Mouse (Mus musculus) gastrocnemius, adult 8-10 months (tissue): Measurements from ENCODE around the gene Gm43738. TPM values are rescaled to one million over a fixed set of nuclear protein-coding genes. Genes with fewer than 3 reads are reported as not detected.
A peak's percentile ranks its signal among the peaks of the same experiment; 100 is the strongest.

Source experiments
- DNase-seq, 2 experiments: peaks; one replicate each; pipeline ENCODE4 v3.0.0; 2022; ENCODE audit warnings: low spot score in 2 of 2
- total RNA-seq, 4 experiments: library from RNA; stranded (reverse); gene quantifications; 2 replicates each; pipeline ENCODE4 v1.2.4; 2022

The Gm43738 gene
- not detected for total RNA-seq

DNA sequence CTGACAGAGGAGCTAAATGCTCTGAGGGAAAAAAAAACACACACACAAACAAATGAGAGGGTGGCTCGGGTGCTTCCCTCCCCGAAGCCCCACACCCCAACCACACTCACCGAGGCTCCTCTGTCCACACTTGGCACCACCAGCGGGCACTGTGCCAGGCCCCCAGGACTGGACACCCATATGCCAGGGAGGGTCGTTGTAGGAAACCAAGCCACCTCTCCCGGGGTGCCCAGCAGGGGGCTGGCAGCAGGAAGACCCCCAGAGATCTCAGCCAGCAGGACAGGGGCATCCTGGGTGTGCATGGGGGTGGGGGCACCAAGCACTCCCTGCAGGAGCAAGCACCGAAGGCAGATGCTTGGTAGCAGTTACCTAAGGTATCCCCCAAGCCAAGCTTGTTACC lies at the start of gene Gm43738:
Gm43738 (minus strand) TSS at position 289 of the 400 bp plus-strand sequence.
- peak in 1 of 2 experiments; percentile 18 for DNase-seq

DNA sequence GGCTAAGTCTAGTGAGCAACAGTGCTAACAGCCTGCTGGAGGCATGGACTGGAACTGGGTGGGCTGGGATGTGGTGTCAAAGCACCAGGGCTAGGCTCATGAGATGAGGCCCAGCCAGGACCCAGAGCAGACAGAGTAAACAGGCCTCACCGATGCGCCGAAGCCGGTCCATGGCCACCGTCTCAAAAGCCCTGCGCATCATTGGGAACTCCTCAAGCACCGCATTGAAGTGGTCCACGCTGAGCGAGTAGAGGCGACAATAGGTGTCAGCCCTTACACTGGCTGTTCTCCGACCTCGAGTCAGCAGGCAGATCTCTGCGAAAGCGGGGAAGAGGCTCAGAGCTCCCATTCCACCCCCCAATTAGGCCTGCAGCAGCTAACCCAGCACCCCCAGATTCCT lies 47.7 kb upstream of the Gm43738 start:
- DNase-seq: no peak

DNA sequence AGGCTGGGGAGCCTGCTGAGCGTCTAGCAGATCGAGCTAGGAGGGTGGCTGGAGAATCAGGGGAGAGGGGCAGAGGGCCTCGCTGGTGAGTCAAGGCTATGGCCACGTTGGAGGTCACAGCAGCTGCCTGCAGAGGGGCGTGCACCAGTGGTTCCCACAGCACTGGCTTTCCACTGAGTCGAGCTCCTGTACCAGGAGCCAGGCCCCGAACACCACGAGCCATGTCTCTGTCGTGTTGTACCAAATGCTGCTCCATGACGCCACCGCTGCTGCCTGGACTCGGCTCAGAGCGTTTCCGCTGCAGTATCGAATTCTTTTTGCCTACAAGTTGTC lies 47.0 kb upstream of the Gm43738 start:
- DNase-seq: no peak

DNA sequence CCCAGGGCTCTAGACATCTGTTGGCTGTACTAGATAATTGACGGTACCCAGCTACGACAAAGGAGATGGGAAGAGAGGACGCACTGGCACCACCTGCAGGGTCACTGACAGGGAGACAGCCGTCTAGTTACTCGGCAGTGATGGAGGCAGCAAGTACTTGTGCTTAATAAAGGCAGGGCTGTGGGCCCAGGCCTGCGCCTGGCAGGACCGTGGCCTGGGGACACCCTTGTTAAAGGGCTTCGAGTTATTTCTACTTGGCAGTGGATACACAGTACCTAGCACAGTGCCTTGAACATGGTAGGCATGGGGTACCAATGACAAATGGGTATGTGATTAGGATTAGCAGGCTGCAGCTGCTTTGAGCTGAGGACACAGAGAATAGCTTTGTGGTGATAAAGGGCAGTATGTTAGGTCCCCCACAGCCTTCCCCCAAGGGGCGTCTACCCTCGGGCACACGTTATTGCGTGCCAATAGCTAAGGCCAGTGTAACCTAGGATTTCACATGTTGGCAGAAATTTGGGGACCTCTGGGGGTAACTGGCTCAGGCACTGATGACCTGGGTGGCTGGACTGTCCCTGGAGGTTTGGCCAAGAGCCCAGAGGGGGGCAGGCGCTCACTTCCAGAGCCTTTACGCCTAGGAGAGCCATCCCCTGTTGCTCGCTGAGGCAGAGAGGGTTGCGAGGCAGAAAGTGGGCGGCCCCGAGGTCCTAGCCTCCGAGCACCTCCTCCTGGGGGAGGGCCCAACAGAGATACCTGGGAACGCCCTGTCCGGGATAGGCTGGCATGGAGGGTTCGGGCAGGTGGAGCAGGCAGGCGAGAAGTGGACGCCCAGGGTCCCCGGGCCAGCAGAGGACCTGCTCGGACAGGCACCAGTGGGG lies 46.4 kb upstream of the Gm43738 start:
- DNase-seq: no peak

DNA sequence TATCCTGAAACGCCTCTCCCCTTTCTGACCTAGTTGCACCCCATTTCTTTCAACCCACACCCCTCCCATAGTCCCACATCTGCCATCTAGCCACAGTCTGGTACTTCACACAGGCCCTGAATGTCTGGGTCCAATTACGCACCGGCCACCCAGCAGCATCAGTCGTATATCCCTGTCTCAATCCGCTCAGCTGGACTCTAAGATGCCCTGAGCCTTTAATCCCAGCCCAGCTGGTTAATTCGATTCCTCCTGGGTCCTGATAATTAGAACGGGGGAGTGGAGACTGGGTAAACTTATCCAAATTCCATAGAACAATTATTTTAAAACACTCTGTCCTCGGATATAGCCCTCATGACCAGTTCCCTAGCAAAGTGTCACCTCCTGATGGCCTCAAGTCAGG lies 44.7 kb upstream of the Gm43738 start:
- DNase-seq: no peak

DNA sequence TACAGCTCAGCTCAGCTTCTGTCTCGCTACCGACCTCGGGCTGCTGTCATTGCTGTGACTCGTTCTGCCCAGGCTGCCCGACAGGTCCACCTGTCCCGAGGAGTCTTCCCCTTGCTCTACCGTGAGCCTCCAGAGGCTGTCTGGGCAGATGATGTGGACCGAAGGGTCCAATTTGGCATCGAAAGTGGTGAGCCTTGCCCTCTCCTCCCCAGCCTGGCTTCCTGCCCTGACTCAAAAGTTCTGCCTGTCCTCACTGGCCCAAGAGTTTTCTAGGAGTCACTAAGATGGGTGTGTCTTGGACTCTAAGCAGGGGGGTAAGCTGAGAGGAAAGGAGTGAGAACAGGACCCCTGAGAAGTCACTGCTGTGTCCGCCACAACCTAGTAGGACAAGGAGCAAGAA lies 43.9 kb upstream of the Gm43738 start:
- no peak for DNase-seq

DNA sequence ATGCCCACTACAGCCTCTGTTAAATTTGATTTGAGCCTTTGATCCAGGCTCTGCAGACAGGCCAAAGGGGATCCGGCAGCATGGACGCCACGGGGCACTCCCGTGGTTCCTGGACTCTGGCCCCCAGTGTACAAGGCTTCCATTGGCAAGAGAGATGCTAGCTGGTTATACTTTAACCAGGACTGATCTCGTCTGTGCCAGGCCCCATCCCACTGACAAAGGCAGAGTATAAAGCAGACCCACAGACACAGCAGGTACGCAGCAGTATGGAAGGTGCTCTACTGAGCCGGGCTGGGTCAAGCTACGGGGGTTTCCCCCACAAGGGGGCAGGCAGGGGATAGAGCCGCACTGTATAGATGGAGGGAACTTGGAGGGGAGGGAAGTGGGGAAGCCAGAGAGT lies 35.5 kb upstream of the Gm43738 start:
- DNase-seq: no peak

DNA sequence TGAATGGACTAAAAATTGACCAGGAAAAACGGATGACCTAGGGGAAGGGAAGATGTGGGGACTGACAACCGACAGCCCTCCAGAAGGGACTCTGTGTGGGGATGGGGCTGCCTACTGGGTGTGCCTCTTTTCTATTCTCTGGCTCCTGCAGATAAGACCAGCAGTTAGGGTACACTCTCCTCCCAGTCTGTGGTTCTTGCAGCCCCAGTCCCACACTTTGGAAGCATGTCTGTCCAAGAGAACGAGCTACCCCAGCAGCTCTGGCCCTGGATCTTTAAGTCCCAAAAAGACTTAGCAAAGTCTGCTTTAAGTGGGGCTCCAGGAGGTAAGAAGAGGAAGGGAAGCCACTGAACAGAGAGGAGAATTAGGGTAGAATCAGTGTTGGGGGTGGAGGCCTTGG lies 35.1 kb upstream of the Gm43738 start, which contains the start of gene Pklr:
Pklr (plus strand) TSS at position 185 of the 400 bp plus-strand sequence.
- no peak for DNase-seq

DNA sequence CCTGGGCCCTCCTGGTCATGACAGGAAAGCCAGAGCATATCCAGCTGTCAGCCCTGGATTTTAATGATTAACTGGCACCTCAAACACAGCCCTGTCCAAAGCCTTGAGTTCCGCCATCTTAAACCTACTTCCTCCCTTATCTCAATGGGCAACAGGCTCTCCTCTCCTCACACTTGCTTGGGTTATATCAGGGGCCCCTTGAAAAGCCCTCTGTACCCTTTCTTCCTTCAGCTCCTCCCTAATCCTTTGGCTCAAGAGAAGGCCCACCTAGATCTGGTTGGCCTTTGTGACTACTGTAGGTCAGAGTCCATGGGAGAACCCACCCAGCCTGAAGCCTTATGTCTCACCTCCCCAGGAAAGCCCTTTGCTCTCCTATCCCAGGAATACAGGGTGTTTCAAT lies 32.9 kb upstream of the Gm43738 start:
- no peak for DNase-seq

DNA sequence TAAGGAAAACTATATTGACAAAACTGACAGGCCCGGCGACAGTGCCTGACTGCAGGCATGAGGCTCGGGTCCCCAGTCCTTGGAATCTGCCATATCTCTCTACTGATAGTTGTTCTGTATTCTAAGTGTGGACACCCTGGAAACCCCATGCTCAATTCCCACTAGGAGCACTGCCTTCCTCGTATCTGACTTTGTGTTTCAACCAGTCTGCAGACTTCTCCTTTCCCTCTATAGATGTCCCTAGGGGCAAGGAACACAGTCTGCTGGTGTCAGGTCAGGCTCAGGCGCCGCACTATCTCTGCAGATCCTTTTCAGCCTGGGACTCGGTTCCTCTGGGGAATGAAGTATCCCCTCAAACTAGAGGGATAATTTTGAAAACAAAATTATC lies 32.2 kb upstream of the Gm43738 start:
- no peak for DNase-seq

DNA sequence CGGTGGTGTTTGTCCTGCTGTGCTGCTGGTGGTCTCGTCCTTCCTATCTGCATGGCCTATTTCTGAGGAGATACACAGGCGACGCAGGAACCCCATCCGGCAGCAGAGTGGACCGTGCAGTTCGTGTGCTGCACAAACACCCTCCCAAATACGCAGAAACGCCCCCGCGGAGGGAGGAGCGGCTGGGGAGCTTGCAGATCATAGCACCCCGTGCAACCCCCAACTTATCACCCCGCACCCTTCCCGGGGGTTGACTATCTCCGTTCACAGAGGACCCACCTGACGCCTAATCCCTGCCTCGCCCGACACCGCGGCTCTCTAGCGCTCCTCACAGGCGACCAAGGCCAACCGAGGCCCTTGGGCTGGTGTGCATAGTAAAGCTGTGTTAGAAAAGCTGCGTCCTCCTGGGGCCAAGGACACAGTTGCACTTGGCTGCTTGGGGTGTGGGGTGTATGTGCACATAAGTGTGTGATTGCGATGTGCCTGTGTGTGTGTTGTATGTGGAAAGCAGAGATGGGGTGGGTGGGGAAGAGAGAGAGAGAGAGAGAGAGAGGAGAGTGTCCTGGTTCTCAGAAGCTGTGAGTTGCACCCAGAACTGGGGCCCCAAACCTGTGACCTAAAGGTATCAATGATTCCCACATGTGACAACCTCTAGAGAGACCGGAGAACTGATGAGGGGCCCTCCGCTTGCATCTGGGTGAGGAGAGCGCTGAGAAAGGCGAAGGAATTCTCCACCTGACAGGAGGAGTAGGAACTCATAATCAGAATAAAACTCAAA lies 31.6 kb upstream of the Gm43738 start:
- no peak for DNase-seq

DNA sequence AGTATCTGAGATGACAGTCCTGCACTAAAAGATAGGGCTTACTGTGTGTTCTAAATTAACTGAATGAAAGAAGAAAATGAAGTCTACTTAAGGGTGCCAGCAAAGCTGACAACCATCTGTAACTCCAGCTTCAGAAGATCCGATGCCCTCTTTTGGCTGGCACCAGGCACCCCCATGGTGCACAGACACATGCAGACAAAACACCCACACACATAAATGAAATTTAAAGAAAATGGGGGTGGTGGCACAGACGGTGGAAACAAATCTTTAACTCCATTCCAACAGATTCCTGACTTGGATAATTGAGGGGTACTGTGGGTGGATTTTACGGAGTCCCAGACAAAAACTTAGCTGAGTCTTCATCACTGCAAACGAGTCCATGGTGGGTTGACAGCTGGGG lies 30.9 kb upstream of the Gm43738 start:
- no peak for DNase-seq

DNA sequence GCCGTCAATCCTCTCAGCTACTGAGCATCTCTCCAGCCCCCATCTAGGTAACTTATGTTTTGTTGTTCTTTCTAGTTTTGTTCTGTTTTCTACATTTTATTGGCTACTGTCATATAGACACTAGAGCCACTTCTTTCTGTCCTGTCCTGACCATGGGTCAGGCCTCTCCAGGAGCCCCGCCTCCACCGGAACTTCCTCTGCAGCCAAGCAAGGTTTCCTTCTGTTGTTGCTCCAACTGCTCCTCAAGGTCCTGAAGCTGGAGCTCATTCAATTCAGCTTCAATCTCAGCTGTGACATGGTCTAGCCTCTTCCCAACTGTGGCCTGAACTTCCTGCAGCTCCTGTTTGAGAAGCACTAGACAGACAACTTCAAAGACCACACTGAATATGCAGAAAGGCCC lies 29.0 kb upstream of the Gm43738 start:
- no peak for DNase-seq

DNA sequence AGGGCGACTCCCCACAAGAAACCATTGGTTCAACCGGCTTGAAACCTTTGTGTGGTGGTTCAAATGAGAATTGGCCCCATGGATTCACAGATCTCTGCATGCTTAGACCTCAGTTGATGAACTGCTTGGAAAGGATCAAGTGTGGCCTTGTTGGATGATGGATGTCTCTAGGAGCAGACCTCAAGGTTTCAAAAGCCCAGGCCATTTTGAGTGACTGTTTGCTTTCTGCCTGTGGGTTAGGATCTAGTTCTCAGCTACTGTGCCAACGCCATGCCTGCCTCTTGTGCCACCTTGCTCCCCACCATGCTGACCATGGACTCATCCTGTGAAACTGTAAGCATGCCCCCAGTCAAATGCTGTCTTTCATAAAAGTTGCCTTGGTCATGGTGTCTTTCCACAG lies 25.1 kb upstream of the Gm43738 start:
- DNase-seq: no peak

DNA sequence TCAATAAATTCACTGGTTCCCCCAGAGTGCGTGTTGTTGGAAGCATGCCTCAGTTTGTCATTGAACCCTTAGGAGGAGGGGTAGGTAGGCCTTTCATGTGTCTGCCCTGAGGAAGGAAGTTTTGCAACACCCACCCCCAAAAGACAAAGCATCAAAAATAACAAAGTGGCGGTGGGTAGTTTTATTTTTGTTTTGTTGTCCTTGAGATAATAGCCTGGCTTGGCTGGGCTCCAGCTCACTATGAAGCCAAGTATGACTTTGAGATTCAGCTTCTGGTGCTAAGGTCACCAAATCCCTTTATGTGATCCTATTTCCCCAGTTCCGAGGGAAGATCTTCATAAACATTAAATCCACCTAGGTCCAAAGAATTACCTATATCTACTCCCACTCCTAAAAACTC lies 23.3 kb upstream of the Gm43738 start:
- no peak for DNase-seq

DNA sequence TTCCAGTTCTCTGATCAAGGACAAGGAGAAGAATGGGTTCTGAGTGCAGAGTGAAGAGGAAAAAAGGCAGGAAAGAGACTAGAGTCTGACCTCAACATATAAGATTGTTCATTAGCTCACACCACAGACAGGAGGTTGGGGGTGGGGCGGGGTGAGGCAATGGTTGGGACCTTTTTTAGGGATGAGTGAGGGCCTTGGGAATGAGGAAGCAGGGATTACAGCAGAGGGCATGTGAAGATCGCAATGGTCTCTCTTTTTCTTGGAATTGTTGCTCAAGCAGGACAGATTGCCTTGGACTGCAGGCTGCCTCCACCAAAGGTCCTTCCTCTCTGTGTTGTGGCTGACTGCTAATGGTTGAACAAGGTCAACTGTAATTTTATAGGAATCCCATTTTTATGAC lies 22.4 kb upstream of the Gm43738 start:
- peak; percentile 27 to 32 for DNase-seq

DNA sequence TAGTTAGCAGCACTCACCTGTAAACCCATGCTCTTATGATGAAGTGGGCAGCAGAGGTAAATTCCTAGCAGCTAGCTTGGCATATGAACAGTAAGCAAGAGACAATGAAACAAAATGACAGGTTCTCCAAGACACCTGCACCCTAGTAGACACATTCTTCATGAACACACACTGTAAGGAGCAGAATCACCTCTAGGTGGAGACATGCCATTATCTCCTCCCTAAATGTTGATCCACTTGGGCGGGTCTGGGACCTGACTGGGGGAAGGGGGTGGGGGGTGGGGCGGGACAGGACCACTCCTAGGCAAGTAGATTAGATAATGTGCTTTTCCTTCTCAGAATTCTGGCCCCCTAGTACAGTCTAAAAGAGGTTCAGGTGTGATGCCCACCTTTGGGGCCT lies 14.6 kb upstream of the Gm43738 start:
- DNase-seq: no peak

DNA sequence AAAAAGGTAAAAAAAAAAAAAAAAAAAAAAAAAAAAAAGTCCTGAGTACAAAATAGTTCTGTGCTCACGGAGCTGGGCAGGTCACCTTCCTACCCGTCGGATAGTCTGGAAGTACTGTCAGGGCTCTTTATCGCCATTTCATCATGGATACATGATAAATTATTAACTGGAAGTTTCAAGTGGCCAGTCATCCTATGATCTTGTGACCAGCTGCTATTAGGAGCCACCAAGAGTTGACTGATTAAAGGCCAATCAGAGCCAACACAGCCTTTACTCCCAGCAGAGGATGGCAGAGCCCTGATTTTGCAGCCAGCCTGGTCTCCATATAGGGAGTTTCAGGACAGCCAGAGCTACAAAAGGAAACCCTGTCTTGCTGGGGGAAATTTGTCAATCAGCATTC lies 12.2 kb upstream of the Gm43738 start:
- no peak for DNase-seq

DNA sequence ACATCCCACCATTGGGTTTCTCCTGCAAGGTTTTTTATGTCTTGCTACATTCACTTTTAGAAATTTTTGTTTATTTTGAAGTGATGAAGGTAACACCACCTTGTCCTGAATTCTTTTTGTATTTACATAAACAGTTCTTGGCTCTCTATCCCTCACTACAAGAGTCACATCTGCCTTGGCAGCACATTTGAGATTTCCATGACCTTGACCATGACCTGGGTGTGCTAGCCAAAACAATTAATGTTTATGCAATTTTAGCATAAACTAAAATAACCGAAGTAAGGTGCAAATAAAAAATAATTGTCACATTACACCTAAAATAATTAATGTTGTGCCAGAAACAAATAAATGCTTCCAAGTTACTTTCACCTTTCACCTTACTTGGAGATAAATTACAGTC lies 7.2 kb upstream of the Gm43738 start:
- no peak for DNase-seq

DNA sequence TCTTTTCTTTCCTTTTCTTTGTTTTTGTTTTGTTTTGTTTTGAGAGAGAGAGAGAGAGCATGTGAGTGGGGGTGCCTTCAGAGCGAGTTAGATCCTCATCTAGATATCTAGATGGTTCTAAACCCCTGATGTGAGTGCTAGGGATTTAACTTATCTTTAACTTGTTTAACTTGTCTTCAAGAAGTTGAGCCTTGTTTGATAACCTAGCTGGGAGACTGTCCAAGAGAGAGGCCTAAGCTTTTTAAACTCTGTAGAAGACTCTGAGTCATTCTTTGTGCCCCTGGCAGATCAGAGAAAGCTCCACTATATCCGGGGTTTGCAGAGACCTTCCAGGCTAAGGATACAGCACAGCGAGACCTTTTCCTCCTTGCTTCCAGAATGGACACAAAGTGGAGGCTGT lies 6.6 kb upstream of the Gm43738 start:
- no peak for DNase-seq

DNA sequence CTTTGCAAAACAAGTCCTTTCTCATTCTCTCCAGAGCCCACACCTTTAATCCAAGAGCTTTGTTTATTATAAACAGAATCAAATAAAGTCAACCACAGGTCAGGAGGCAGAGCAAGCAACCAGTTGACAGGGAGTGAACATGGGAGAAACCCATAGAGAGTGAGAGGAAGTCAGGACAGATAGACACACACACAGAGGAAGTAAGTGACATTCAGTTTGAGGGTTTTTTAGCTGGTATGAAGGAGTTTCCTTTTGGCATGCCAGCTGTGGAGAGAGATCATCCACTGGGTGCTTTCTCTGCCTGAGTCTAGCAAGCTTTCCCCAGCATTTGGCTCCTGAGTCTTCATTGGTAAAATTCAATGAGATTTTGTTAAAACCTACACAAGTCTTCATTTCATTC lies 6.0 kb upstream of the Gm43738 start:
- no peak for DNase-seq

DNA sequence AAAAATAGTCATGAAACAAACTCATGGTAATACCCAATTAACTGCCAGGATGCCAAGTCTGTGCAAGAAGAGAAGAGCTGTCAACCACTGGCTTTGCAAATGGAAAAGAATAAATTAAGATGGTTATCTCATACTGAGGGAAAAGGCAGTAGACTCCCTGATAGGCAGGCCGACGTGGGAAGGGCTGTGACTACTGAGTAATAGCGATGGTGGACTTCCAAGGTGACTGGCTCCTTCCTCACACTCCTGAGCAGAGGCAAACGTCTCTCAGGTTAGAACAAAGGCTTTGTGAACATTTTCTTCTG lies 2.3 kb upstream of the Gm43738 start:
- no peak for DNase-seq
